Mouse (Mus musculus): Measurements from ENCODE around the gene Terb1. TPM values are rescaled to one million over a fixed set of nuclear protein-coding genes. Genes with fewer than 3 reads are reported as not detected.

Terb1 gene
- total RNA-seq, 2 experiments from 2014 or later: 0.35 to 0.66 TPM

- DNase-seq: peak in 1 of 2 experiments; percentile 32
These were observed 98.2 kb downstream of the Terb1 start for GRCm38 (mm10) chr8:104411468-104411867.

DNA sequence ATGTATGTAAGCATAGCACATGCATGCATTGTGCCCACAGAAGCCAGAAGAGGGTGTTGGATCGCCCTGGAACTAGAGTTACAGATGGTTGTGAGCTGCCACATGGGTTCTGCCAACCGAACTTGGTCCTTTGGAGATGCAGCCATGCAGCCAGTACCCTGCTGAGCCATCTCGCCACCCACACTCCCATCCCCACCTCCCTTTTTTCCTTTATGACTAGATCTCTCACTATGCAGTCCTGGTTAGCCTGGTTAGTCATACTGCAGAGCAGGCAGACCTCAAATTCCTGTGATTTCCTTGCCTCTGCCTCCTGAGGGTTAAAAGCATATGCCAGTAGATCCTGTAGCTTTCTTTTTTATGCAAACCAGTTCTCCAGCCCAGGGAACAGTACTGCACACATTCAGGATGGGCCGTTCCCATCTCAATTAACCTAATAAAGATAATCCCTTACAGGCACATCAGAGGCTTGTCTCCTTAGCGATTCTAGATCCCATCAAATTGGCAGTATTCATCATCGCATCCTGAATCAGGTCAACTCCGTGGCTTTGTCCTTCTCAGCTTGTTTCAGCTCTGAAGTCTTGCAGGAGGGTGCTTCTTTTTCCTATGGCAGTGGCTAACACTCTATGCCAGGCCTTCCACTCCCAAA lies 99.0 kb downstream of the Terb1 start:
- peak in 1 of 2 experiments; percentile 26 for DNase-seq

GRCm38 (mm10) chr8:104408328-104409110 lies 101.2 kb downstream of the Terb1 start:
- no peak for DNase-seq

- no peak for DNase-seq
These were observed 103.2 kb downstream of the Terb1 start for GRCm38 (mm10) chr8:104406340-104407128.

DNA sequence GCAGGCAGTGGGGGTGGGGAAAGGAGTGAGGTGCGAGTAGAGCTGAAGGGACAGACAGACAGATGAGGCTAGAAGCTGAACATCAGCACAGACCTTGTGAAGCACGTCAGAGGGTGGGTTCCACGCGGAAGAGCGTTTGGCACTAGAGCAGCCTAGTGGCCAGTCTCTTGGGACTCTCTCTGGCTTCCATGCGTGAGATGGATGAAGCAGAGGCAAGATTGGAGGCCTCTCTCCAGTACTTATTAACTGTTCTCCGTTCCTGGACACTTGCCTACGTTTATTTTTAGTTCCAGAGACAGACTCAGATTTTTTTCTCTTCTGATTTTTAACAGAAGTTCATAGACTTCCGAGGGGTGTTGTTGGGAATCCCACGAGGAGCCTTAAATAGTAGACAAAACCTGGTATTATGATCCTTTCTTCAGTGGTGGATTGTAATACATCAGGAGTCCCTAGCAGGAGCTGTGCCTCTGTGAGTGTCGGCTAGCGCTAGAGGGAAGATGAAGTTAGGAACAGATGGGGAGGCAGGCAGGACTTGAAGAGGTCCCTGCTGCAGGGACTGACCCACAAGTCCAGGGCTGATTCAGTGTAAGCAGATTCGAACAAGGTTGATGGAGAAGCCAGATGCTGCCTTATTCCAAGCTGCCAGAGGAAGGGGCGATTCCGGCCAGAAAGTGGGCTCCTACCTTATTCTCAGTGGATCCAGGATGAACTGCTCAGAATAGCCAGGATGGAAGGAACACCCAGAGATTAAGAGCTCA lies 104.1 kb downstream of the Terb1 start:
- DNase-seq: no peak

GRCm38 (mm10) chr8:104403596-104403995 lies 106.1 kb downstream of the Terb1 start:
- no peak for DNase-seq

Other genes starting within 250 kb of the Terb1 start
- gene Cmtm2a, start 216.7 kb downstream of the Terb1 start, total RNA-seq (2021): not detected
- not detected for gene Gm45711, start 199.8 kb downstream of the Terb1 start, total RNA-seq (2021)
- not detected for gene Cmtm1, start 199.8 kb downstream of the Terb1 start, total RNA-seq (2021)
- not detected for gene Gm11020, start 188.3 kb downstream of the Terb1 start, total RNA-seq (2021)
- not detected for gene Cmtm2b, start 187.7 kb downstream of the Terb1 start, total RNA-seq (2021)
- gene Cmtm3, start 170.5 kb downstream of the Terb1 start, total RNA-seq (2021): 10 to 100 TPM; 11.7 to 17.4 TPM
- 10 to 100 TPM; 59.5 to 62.7 TPM for gene Cmtm4, start 114.1 kb downstream of the Terb1 start, total RNA-seq (2021)
- 100 to 1,000 TPM; 246 to 289 TPM for gene Dync1li2, start 66.9 kb downstream of the Terb1 start, total RNA-seq (2021)
- 10 to 100 TPM; 45.5 to 48.9 TPM for gene Nae1, start 24.7 kb upstream of the Terb1 start, total RNA-seq (2021)
- gene Car7, start 24.8 kb upstream of the Terb1 start, total RNA-seq (2021): 10 to 100 TPM; 15.2 to 17.7 TPM
- gene Pdp2, start 81.5 kb upstream of the Terb1 start, total RNA-seq (2021): 1 to 10 TPM; 7.3 to 7.4 TPM
- gene Cdh16, start 114.5 kb upstream of the Terb1 start, total RNA-seq (2021): not detected
- 1 to 10 TPM; 1.1 to 1.3 TPM for gene Rrad, start 121.4 kb upstream of the Terb1 start, total RNA-seq (2021)
- gene Ciao2b, start 132.1 kb upstream of the Terb1 start, total RNA-seq (2021): 10 to 100 TPM; 26.8 to 28.0 TPM
- gene Ces2a, start 224.1 kb upstream of the Terb1 start, total RNA-seq (2021): not detected